Mouse (Mus musculus): ENCODE data around the gene Zfp280c. TPM values are rescaled to one million over a fixed set of nuclear protein-coding genes. Genes with fewer than 3 reads are reported as not detected.

Zfp280c gene
- total RNA-seq (2018; cell fraction: chromatin; rRNA removed), result 10 to 100 TPM; 18.2 to 66.0 (median 45.1) TPM
- 1 to 10 TPM; 1.8 to 8.7 (median 5.5) TPM for total RNA-seq (2018; cell fraction: cytosol; rRNA removed)
- total RNA-seq (2018; cell fraction: nucleus; rRNA removed), result 10 to 100 TPM in 24 of 26 experiments, 1 to 10 TPM in 2; 7.5 to 49.3 (median 25.2) TPM
- 4.5 to 6.3 TPM (median 5.4 TPM) in 3 replicates for polyA plus RNA-seq (2018)

DNA sequence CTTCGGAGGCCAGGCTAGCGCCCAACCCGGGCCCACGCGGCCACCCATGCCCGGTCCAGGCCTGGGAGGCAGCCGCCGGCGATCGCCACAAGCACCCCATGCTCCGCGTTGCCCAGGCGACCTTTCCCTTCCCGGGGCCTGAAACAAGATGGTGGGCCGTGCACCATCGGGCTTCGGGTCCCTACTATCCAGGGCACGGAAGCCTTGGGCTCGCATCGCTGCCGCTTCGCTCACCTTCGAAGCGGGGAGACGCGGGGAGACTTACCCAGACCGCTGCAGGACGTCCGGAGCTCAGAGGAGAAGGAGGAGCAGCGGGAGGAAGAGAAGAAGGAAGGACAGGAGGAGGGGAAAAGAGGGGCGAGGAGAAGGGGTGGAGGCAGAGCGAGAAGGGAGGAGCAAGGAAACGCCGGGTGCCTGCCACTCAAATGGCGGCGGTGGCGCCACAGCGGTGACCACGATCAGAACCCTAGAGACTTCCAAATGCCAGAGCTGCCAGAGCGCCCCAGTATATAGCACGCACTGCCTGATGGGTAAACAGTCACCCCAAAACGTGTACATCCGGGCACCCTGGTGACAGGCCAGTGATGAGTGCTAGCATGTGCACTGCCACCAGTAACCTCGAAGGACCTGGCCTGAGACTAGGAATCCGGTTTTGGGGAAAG is at the start of gene Zfp280c:
Zfp280c (minus strand) TSS at position 406 of the 662 bp plus-strand sequence.
- H3K79me2 ChIP-seq (ENCODE audit: inconsistent target), result peaks cover 14% of the 10 kb centered on the region; the same call in 1 of the 2 replicates
- 25% methylated on average over 30 of the region's 45 CpGs for WGBS (ENCODE audit: missing documents)
- no peak within 1 kb of the TSS for H3K27ac ChIP-seq
- no peaks in the 10 kb centered on the region for H3K36me3 ChIP-seq (ENCODE audit: inconsistent target)
- peak within 1 kb of the TSS; percentile 42 for H3K4me3 ChIP-seq (ENCODE audit: inconsistent target)

DNA sequence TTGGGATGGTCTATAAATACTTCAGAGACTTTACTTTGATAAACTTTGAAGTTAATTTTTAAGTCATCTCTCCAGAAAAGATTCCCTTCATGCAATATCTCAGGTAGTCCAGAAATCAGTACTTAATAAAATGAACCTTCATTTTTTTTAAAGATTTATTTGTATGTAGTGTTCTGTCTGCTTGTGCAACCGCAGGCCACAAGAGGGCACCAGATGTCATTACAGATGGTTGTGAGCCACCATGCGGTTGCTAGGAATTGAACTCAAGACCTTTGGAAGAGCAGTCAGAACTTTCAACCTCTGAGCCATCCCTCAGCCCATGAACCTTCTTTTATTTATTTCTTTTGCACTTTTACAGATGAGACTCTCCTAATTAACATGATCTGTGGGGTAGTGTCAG is 42.7 kb upstream of the Zfp280c start:
- Histone ChIP-seq H3K79me2 (ENCODE audit: inconsistent target) (no peaks in the 10 kb centered on the region), H3K36me3 (ENCODE audit: inconsistent target) (no peaks in the 10 kb centered on the region), H3K4me3 (ENCODE audit: inconsistent target) (no peak overlapping the region), H3K27ac (no peak overlapping the region)
- 79% methylated on average over 2 of the region's 2 CpGs for WGBS (ENCODE audit: missing documents)

DNA sequence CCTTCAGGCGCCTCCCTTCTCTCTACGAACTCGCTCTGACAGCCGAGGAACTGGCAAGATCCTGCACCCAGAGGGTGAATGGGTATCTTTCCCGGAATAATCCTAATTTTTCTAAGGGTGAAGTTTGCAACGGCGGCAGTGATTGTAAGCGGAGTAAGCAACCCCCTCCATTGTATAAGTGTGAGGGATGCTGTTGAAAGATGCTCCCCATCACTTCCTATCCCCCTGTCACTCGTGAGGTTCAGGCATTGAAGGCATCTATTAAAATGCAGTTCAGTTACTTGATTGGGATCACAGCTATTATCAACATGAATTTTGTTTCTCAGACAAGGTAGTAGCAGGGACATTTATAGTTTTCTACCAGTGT is 29.7 kb upstream of the Zfp280c start:
- Histone ChIP-seq H3K27ac (no peak overlapping the region), H3K79me2 (ENCODE audit: inconsistent target) (no peaks in the 10 kb centered on the region), H3K36me3 (ENCODE audit: inconsistent target) (no peaks in the 10 kb centered on the region), H3K4me3 (ENCODE audit: inconsistent target) (peak overlapping the region; percentile 52)
- WGBS (ENCODE audit: missing documents), result 35% methylated on average over 5 of the region's 9 CpGs

DNA sequence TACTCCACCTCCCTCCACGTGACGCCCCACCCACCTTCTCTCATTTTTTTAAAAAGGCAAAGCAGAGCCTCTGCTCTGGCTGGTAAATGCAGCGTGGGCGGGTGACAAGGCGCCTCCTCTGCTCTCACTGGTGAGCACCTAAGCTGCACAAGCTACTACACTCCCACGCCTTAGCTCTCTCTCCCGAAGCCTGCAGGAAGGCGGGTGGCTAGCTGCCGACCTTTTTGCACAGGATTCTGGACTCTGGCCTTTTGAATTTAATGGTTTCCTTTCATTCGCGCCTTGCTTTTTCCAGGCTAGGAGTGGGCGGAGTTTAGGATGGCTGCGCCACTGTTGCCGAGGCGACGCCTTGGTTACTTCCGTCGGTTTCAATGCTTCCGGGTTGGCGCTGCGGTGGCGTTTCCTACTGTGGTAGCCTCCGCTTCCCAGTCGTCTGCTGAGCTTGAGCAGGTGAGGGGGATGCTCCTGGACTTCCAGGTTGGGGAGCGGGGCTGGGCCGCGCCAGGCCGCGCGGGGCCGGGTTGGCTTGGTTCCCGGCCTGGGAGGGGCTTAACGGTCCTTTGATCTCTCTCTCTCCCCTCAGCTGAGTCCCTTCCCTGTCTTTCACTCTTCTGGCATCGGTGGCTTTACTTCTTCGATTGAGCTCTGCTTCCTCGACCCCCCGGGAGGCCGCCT is 29.2 kb upstream of the Zfp280c start, which contains the start of gene Slc25a14:
Slc25a14 (plus strand) TSS at position 35 of the 675 bp plus-strand sequence.
- WGBS (ENCODE audit: missing documents), result 23% methylated on average over 27 of the region's 38 CpGs
- Histone ChIP-seq H3K4me3 (ENCODE audit: inconsistent target) (peak within 1 kb of the TSS; percentile 52), H3K27ac (peak within 1 kb of the TSS; percentile 38), H3K36me3 (ENCODE audit: inconsistent target) (no peaks in the 10 kb centered on the region), H3K79me2 (ENCODE audit: inconsistent target) (no peaks in the 10 kb centered on the region)

DNA sequence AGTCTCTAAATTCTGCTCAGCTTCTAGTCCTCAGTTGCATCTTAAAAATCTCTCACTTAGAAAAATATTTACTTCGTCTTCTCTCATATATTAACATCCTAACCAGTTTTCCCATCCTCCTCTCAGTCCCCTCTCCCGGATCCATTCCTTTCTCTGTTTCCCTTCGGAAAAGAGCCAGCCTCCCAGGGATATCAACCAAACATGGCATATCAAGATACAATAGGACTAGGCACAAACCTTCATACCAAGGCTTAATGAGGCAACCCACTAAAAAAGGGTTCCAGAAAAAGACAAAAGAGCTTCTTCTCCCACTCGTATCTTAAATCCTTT is 28.7 kb upstream of the Zfp280c start:
- 44% methylated on average over 3 of the region's 4 CpGs for WGBS (ENCODE audit: missing documents)
- H3K79me2 ChIP-seq (ENCODE audit: inconsistent target), result no peaks in the 10 kb centered on the region
- H3K4me3 ChIP-seq (ENCODE audit: inconsistent target), result peak overlapping the region; percentile 52
- no peaks in the 10 kb centered on the region for H3K36me3 ChIP-seq (ENCODE audit: inconsistent target)
- peak overlapping the region; percentile 38 for H3K27ac ChIP-seq

DNA sequence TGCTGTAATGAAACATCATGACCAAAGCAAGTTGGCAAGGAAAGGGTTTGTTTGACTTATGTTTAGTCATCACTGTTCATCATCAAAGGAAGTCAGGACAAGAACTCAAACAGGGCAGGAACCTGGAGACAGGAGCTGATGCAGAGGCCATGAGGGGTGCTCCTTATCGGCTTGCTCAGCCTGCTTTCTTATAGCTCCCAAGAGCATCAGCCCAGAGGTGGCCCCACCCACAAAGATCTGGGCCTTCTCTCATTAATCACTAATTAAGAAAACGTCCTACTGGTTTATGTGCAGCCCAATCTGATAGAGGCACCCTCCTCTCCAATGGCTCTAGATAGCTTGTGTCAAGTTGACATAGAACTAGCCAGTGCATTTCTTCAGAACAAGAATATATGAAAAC is 10.6 kb upstream of the Zfp280c start:
- no peak overlapping the region for H3K4me3 ChIP-seq (ENCODE audit: inconsistent target)
- H3K27ac ChIP-seq, result no peak overlapping the region
- H3K36me3 ChIP-seq (ENCODE audit: inconsistent target), result no peaks in the 10 kb centered on the region
- H3K79me2 ChIP-seq (ENCODE audit: inconsistent target), result no peaks in the 10 kb centered on the region
- WGBS (ENCODE audit: missing documents), result 71% methylated on average over 2 of the region's 2 CpGs

DNA sequence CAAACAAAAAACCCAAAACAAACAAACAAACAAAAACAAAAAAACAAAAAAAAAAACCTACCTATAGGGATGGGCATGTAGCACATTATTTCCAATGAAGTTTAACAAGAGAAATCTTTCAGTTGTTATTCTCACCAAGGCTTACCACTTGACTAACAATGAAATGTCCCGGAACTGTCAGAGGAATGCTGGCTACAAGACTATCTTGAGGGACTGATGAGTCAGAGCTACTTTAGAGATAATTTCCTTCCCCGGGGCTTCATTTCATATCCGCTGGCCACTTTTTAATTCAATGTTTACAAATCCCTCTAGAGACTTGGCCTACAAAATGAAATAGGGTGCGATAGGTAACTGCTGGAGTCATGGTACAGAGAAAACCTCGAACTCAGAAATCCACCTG is 2.6 kb upstream of the Zfp280c start:
- WGBS (ENCODE audit: missing documents), result 88% methylated on average over 5 of the region's 5 CpGs
- Histone ChIP-seq H3K36me3 (ENCODE audit: inconsistent target) (no peaks in the 10 kb centered on the region), H3K4me3 (ENCODE audit: inconsistent target) (no peak overlapping the region), H3K27ac (no peak overlapping the region), H3K79me2 (ENCODE audit: inconsistent target) (peaks cover 14% of the 10 kb centered on the region; the same call in 1 of the 2 replicates)

DNA sequence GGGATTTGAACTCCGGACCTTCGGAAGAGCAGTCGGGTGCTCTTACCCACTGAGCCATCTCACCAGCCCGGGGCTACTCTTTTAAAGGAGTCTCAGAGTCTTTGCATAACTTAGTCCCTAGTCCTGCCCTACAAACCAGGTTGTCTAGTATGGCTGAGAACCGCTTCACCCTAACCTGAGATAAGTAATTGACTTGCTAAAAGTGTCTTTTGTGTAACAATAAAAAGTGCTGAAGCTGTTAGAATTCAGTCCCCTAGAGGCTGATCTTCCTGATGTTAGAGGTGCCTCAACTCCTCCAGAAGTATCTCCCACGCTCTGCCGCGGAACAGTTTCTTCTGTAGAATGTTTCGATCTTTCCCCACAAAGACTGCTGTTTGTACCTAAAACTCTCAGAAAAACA is 1.7 kb upstream of the Zfp280c start:
- H3K4me3 ChIP-seq (ENCODE audit: inconsistent target), result no peak overlapping the region
- H3K79me2 ChIP-seq (ENCODE audit: inconsistent target), result peaks cover 14% of the 10 kb centered on the region; the same call in 1 of the 2 replicates
- no peak overlapping the region for H3K27ac ChIP-seq
- whole genome bisulfite sequencing (ENCODE audit: missing documents), result 63% methylated on average over 1 of the region's 9 CpGs
- H3K36me3 ChIP-seq (ENCODE audit: inconsistent target), result no peaks in the 10 kb centered on the region

DNA sequence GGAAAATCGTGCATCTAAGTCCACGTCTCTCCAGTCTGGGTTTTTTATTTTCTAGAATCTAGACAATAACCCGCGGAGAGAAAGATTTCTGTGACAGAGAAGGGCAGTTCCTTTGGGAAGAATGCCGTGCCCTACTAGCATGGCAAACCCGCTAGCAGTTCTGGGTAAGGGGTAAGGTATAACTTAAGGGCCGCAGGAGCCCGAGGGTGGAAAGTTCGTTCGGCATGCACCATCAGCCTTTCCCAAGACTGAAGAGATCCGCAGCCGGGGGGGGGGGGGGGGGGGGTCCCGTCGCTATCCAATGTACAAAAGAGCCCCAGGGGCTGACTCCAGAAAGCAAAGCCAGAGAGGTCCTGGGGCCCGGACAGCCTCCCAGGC is 594 bp downstream of the Zfp280c start:
- no peak overlapping the region for H3K27ac ChIP-seq
- WGBS (ENCODE audit: missing documents), result 33% methylated on average over 9 of the region's 15 CpGs

DNA sequence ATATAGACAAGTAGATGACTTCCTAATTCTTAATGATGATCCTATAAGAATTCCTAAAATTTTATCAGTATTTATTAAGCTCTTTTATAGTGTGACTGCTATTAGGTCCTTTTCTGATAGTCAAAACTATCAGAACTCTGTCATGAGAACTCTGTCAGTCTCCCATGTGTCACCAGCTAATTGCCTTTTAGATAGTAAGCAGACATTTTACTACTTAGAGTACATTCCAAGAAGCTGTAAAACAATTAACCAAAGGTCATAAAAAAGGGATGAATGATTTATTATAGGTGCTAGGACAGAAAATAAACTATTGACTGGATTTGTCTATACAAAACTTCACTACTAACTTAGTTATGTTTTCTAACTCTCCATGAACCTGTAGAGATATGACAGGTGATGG is 11.0 kb downstream of the Zfp280c start:
- Histone ChIP-seq H3K79me2 (ENCODE audit: inconsistent target) (no peaks in the 10 kb centered on the region), H3K27ac (no peak overlapping the region), H3K36me3 (ENCODE audit: inconsistent target) (no peaks in the 10 kb centered on the region), H3K4me3 (ENCODE audit: inconsistent target) (no peak overlapping the region)

More for the DNA sequence above, 594 bp downstream of the Zfp280c start:
- H3K36me3 ChIP-seq (ENCODE audit: inconsistent target), result no peaks in the 10 kb centered on the region; the same call in 1 of the 2 replicates
- H3K4me3 ChIP-seq (ENCODE audit: inconsistent target), result peak overlapping the region; percentile 42
- H3K79me2 ChIP-seq (ENCODE audit: inconsistent target), result peaks cover 14% of the 10 kb centered on the region; the same call in 1 of the 2 replicates

DNA sequence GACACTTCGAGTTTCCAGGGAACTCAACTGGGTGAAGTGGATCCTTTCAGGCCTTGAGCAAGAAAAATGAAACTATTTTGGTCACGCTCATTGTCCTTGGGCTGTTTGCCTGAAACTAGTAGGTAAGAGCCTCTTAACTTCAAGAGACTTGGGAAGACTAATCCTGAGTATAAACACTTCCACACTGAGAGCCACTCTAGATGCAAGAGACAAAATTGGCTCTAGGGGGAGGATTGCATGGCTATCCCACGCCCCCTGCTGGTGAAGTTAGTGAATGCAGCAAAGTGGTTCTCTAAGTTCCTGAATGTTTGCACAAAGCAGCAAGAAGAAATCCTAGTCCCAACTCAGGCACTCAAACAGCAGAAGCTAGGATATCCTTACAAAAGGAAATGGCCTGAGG is 62.1 kb downstream of the Zfp280c start:
- no peaks in the 10 kb centered on the region for H3K36me3 ChIP-seq (ENCODE audit: inconsistent target)
- H3K4me3 ChIP-seq (ENCODE audit: inconsistent target), result no peak overlapping the region
- H3K79me2 ChIP-seq (ENCODE audit: inconsistent target), result no peaks in the 10 kb centered on the region
- no peak overlapping the region for H3K27ac ChIP-seq
- 60% methylated on average over 3 of the region's 3 CpGs for WGBS (ENCODE audit: missing documents)

DNA sequence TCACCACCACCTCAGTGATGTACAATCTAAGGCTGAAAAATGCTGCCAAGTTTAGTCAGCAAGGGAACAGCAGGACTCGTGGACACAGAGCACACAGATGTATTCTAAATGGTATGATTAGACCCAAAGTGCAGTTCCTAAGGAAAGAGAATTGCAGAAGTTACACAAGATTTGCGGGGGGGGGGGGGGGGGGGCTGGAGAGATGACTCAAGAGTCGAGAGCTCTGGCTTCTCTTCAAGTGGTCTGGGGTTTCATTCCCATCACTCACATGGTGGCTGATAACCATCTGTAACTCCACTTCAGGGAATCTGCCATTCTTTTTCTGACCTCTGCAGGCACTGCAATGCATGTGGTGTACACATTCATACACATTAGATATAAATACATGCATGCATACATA is 67.9 kb downstream of the Zfp280c start:
- Histone ChIP-seq H3K79me2 (ENCODE audit: inconsistent target) (no peaks in the 10 kb centered on the region), H3K36me3 (ENCODE audit: inconsistent target) (no peaks in the 10 kb centered on the region), H3K27ac (peak overlapping the region; percentile 24; the same call in 1 of the 2 replicates), H3K4me3 (ENCODE audit: inconsistent target) (no peak overlapping the region)
- WGBS (ENCODE audit: missing documents), result 0% methylated on average over 1 of the region's 3 CpGs

DNA sequence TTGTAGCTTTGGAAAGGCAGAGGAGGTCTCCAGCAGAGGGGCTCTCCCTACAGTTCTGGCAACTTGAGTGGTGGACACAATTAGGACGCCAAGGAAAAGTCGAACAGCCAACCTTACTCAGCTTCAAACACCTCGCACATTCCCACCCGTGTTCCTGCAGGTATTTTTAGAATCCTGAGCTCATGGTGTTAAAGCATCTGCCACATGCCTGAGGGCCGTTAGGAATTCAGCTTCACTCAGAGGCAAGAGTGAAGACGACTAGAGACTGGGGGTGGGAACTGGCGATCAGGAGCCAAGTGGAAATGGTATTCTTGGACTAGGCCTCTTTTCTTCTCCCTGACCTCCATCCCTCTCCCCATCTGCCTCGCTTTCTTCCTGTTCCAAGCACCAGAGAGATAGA is 68.4 kb downstream of the Zfp280c start:
- H3K36me3 ChIP-seq (ENCODE audit: inconsistent target), result no peaks in the 10 kb centered on the region
- H3K4me3 ChIP-seq (ENCODE audit: inconsistent target), result no peak overlapping the region
- H3K79me2 ChIP-seq (ENCODE audit: inconsistent target), result no peaks in the 10 kb centered on the region
- WGBS (ENCODE audit: missing documents), result 78% methylated on average over 5 of the region's 8 CpGs
- H3K27ac ChIP-seq, result peak overlapping the region; percentile 24

DNA sequence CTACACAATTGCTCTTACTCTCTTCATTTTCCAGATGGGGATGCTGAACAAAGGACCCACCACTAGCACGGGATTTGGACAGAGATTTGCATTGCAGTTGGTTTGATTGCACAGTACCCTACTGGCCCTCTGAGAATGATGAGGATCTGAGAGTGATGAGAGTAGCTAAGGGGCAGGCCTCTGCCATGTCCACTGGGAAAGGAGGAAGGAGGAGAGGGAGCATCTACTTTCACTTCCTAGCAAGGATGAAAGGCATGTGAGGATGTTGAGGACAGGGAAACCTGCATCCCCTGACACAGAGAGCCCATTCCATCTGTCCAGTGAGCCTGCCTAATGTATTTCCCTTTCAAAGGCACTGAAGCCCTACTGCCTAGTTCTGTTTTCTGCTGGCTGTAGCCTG is 69.0 kb downstream of the Zfp280c start:
- H3K27ac ChIP-seq, result peak overlapping the region; percentile 24; the same call in 1 of the 2 replicates
- 56% methylated on average over 1 of the region's 1 CpGs for WGBS (ENCODE audit: missing documents)
- H3K79me2 ChIP-seq (ENCODE audit: inconsistent target), result no peaks in the 10 kb centered on the region

DNA sequence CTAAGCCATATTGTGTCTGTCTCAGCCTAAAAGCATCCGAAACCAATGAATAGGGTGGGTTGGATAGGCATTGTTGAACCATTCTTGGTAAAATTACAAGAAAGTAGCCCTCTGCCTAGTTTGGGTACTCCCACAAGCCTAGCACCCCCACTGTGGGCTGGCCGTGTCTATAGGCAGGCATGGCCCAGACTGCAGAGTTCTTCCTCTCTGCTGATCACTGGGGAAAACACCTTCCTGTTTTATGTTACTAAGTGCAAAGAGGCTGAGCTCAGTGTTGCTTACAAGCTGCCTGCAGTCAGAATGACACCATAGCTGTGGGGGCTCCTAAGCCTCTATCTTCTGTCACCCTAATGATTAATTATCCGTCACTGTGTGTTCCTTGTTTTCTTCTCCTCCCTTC is 70.8 kb downstream of the Zfp280c start:
- H3K27ac ChIP-seq, result peak overlapping the region; percentile 13; the same call in 1 of the 2 replicates
- WGBS (ENCODE audit: missing documents), result 64% methylated on average over 2 of the region's 3 CpGs
- H3K79me2 ChIP-seq (ENCODE audit: inconsistent target), result no peaks in the 10 kb centered on the region
- no peak overlapping the region for H3K4me3 ChIP-seq (ENCODE audit: inconsistent target)
- H3K36me3 ChIP-seq (ENCODE audit: inconsistent target), result no peaks in the 10 kb centered on the region

More for the DNA sequence above, 69.0 kb downstream of the Zfp280c start:
- no peaks in the 10 kb centered on the region for H3K36me3 ChIP-seq (ENCODE audit: inconsistent target)
- H3K4me3 ChIP-seq (ENCODE audit: inconsistent target), result no peak overlapping the region
